Mouse (Mus musculus): Measurements from ENCODE around the gene Olfr1508.
"Not testable (repeated sequence)": the region's sequence is repeated elsewhere in the genome, so short reads cannot be mapped to it uniquely, and the experiment has no call there.

- not testable (repeated sequence) for TF ChIP-seq CTCF, EP300 (IDR thresholded peaks at IDR 0.05; ENCODE audit: low read depth)
Observed at GRCm38 (mm10) chr14:52410142-52410919, 57.0 kb downstream of the Olfr1508 start.

Data from liver, embryonic 14.5 days (tissue).